Mouse (Mus musculus): ENCODE measurements around the gene Gm29609.

Gene Gm29609

DNA sequence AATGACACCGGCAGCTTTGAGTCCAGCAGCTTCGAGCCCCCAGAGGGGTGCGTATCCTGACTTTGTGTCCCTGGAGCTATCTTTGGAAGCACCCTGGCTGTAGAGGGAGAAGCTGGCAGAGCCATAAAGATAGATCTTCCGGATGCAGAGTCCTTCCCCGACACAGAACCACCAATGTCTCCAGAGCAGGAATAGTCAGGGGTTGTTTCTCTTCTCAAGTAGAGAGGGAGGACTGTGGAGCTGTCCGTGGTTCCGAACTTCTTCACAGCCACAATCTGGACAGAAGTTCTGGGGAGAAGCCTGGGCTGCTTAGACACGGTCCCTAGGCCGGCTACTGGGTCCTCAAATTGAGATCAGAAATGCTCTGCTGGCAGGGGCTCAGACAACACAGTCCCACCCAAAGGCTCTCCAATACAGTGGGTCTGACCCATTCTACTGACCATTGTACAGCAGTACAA is 40.7 kb downstream of the Gm29609 start:
- DNase-seq (ENCODE audit: low spot score): no peak

DNA sequence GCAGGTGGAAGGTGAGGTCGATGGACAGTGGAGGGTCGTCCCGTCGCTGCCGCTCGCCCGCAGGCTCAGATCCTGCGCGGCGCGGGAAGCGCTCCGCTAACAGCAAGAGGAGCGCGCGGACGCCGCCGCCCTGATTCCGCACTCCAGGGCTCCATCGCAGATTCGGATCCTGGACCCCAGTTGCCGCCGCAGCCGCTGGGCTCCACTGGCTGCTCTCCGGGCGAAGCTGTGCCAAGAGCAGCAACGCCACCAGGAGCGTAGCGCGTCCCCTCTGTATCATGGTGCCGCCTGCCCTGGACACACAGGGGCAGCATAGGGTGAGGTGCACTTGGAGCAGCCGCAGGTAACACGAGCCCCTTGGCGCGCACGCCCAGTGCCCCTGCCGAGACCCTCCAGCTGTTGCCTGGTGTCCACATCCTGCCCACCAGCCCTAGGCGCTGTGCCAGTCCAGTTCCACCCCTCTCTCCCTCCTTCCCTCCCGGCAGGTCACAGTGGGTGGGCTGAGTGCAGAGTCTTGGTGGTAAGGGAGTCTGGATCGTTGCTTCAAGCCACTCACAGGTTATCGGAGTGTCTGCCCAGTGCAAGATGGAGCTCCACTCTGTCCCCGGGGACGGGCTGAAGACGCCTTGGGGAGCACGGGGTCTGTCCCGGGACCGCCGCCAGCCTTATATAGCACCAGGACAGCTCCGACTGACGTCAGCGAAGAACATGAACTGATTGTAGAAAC is 41.3 kb downstream of the Gm29609 start, which contains the start of gene Ucn:
TSS of gene Ucn (minus strand) at position 589 of the 727 bp plus-strand sequence.
- DNase-seq (ENCODE audit: low spot score): no peak

DNA sequence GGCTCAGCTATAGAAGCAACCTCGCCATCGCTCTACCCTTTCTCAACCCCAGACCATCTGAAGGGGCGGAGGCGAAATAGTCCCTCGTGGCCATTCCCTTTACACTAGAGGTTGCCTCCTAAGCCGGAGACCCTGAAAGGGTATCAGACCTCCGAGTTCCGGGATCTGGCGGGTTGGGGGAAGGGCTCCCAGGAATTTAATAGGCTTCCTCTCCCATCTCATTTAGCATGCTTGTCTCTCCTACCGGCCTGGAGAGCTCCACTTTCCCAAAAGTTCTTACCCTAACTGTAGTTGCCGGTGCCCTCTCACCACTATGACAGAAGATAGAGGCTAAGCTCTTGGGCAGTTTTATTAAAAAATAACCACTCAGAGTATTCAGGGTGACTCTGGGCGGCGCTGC is 42.1 kb downstream of the Gm29609 start:
- DNase-seq (ENCODE audit: low spot score): no peak

GRCm38 (mm10) chr5:31136730-31137424 is 42.8 kb downstream of the Gm29609 start:
- DNase-seq (ENCODE audit: low spot score): no peak

DNA sequence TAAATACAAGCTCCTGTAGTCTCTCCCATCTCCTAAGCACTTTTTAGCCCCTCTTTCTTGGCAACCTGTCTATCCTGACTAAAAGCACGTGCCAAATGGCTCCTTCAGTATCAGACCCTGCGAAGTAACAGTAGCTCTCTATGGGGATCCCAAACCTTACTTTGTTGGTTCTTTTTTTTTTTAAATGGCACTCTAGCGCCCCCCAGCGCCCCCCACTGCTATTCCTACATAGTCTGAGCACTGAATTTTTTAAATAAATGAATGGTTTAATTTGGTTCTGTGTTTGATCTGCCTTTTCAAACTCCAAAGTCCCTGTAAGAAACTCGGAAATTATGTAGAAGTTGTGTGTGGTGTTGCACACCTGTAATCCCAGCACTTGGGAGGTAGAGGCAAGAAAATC is 53.7 kb downstream of the Gm29609 start:
- no peak for DNase-seq (ENCODE audit: low spot score)

DNA sequence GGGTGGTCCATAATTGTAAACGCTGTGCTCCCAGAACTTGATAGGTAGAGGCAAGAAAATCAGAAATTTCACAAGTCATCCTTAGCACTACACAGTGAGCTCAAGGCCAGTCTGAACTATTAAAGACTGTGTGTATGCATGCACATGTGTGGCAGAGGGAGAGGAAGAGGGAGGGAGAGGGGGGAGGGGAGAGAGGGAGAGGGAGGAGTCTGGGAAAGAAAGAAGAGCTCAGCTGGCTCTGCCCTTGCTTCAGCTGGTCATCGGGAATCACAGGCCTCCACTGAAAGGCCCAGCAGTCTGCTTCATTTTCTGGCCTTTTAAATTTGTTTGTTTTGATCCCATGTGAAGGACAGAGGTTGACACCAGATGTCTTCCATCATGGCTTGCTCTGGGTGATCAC is 56.2 kb downstream of the Gm29609 start:
- DNase-seq (ENCODE audit: low spot score): no peak

GRCm38 (mm10) chr5:31121111-31121510 is 58.6 kb downstream of the Gm29609 start:
- no peak for DNase-seq (ENCODE audit: low spot score)

GRCm38 (mm10) chr5:31116912-31117311 is 62.8 kb downstream of the Gm29609 start:
- DNase-seq (ENCODE audit: low spot score): no peak

GRCm38 (mm10) chr5:31116354-31116753 is 63.4 kb downstream of the Gm29609 start, which contains the start of gene Trim54:
TSS of gene Trim54 (plus strand) at chr5:31116712.
- DNase-seq (ENCODE audit: low spot score): no peak

DNA sequence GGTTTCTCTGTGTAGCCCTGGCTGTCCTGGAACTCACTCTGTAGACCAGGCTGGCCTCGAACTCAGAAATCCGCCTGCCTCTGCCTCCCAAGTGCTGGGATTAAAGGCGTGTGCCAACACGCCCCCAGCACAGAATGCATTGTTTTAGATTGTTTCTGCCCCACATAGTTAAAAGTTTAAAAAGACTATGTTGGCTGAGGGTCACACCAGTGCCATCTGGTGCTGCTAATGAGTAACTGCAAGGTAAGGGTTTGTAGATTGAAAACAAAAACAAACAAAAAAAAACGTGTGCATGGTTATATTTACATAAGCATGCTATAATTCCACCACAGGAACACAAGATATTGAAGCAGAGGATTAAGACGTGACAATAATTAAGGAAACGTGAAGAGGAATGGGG is 68.9 kb downstream of the Gm29609 start:
- DNase-seq (ENCODE audit: low spot score): no peak

- DNase-seq (ENCODE audit: low spot score): no peak
Measured at GRCm38 (mm10) chr5:31108000-31108490, 71.7 kb downstream of the Gm29609 start, which contains the start of gene Slc30a3. TSS of gene Slc30a3 (minus strand) at chr5:31108237.

- DNase-seq (ENCODE audit: low spot score): no peak
Measured at GRCm38 (mm10) chr5:31105814-31106335, 73.8 kb downstream of the Gm29609 start, which contains the start of gene Dnajc5g. TSS of gene Dnajc5g (plus strand) at chr5:31106285.

DNA sequence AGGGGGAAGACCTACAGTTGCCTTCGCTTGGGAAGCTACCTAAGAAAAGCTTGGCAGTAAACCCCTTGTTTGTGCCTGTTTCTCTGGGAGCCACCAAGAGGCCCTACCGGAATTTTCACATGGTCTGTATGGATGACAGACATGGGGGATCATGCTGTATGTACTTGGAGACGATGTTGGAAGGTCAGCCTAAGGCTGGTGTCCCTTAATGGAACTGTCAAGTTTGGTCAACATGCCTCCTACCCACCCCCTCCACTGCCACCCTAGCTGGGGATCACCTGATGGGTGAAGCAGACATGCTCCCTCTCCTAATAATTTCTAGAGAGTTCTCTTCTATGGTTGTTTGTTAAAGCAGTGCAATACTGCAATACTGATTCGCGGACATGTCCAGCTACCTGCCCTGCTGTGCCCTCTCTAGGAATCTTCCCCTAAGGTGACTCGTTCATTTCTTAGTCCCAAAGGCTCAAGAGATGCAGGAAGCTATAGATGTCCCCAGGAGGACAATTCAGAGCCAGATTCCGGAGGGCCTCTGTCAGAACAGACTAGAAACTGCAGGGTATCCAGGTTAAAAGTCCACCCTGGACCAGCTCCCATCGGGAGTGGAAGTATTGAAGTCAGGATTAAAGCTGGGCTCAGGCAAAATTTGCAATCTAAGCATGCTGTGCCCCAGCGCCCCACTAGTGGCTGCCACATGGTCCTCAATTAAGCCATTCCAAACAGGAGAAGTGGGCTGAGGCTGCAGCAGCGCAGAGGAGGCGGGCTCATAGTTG is 83.8 kb downstream of the Gm29609 start:
- no peak for DNase-seq (ENCODE audit: low spot score)

GRCm38 (mm10) chr5:31094799-31095691 is 84.7 kb downstream of the Gm29609 start:
- DNase-seq (ENCODE audit: low spot score): no peak
